Mouse (Mus musculus): Measurements from ENCODE around the gene Fgfr2. TPM values are rescaled to one million over a fixed set of nuclear protein-coding genes. Genes with fewer than 3 reads are reported as not detected.

Fgfr2 gene
- total RNA-seq, 2 experiments from 2014 or later: 2.1 to 3.9 TPM

GRCm38 (mm10) chr7:130743239-130744025 is 2379.7 kb downstream of the Fgfr2 start:
- intact Hi-C loops (cut with DNase I): no loop called here
- DNase-seq: no peak

DNA sequence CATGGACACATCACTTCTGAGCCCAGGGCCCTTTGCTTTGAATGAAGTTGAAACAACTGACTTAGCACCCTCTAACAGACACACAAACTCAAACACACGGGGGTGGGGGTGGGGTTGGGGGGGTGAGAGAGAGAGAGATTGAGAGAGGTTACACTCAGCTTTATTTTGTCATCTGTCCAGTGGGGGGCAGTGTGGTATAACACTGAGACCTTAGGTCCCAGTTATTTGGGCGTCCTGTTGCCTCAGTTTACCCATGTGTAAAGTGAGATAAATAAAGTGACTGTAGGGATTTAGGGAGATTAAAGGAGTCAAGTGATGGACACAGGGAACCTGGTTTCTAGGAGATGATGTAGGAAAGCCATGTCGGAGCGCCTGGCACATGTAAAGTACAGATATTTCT is 2382.1 kb downstream of the Fgfr2 start:
- DNase-seq: no peak
- intact Hi-C loops (cut with DNase I): no loop called here

DNA sequence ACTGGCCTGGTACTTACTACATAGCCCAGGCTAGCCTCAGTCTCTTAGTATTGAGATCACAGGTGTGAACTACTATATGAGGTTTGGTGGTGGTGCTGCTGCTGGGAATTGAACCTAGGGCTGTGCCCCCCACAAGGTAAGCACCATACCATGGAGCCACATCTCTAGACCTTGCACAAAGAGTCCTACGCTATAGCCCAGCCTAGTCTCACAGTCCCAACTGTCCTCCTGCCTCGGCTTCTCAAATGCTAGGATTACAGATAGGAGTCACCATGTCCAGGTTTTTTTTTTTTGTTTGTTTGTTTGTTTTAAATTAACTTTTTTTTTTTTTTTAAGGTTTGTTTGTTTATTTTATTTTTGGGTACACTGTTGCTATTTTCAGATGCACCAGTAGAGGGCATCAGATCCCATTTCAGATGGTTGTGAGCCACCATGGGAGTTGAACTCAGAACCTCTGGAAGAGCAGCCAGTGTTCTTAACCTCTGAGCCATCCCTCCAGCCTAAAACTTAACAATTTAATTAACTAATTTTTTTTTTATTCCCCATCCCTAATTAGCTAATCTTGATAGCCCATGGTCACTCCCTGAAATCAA is 2388.9 kb downstream of the Fgfr2 start:
- DNase-seq: no peak
- intact Hi-C loops (cut with DNase I): no loop called here

DNA sequence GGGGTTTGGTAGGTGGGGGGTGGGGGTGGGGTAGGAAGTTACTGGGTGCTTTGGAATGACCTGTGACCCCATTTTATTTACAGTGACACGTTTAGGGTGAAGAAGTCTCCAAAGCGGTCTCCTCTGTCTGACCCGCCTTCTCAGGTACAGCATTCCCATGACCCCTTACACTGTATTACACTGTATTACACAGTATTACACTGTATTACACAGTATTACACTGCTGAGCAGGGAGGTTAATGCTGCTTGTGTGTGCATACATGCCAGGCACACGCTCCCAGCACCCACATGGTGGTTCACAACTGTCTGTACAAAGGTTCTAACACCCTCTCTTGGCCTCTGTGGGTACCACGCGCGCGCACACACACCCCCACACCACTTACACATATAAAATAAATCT is 2389.7 kb downstream of the Fgfr2 start:
- DNase-seq: no peak

DNA sequence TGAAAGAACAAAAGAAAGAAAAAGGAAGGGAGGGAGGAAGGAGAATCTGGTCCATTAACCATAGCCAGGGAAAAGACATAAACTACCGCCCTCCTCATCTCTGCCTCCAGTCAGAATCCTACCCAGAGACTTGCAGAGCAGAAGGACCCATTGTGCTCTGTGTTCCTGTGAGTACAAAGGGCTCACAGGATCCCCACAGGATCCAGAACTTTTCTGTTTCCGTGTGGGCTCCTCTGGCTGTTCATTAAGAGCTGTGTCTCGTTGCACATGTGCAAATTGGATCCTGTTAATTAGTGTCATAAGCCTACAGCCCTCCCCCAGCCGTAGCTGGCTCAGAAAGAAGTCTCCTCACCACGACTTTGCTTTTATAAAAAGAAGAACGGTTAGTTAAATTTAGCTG is 2390.2 kb downstream of the Fgfr2 start:
- intact Hi-C loops (cut with DNase I): no loop called here
- no peak for DNase-seq

More for the DNA sequence above, 2389.7 kb downstream of the Fgfr2 start:
- intact Hi-C loops (cut with DNase I): no loop called here

GRCm38 (mm10) chr7:130731792-130732191 is 2391.4 kb downstream of the Fgfr2 start:
- DNase-seq: no peak
- intact Hi-C loops (cut with DNase I): no loop called here

GRCm38 (mm10) chr7:130727560-130727959 is 2395.6 kb downstream of the Fgfr2 start:
- intact Hi-C loops (cut with DNase I): loop anchor here (5.0 kb wide), 1 partner anchor 35 kb away; no protein-coding TSS in a partner anchor
- DNase-seq: no peak

DNA sequence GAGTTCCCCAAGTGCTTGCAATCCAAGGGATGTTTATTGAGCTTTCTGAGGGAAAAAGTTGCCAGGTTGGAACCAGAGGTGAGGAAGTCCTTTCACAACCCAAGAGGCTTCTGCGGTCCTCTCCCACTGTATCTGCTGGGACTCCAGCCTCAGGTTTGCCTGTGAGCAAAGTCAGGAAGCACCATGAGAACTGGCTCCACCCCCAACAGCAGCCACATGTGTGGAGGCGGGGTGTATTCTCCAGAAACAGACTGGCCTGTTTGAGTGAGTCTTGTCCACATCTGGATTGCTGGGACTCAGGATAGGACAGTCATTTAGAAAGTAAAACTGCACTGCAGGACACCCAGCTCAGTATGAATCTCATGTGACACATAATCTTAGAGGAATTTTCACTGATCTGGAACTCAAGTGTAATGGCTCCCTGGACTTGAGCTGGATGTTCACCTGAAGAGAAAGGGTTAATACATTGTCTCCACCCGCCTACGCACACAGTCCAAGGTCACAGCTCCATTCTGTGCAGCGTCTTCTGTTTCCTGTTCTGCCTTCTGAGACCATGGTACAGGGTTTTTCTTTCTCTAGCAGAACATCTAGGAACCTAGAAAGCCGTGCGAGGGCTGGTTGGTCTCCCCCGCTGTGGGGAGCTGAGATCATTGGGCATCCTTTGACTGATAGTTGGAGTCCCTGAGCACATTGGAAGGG is 2396.3 kb downstream of the Fgfr2 start:
- intact Hi-C loops (cut with DNase I): loop anchor here (5.0 kb wide), 1 partner anchor 35 kb away; no protein-coding TSS in a partner anchor
- peak; percentile 27 to 32 for DNase-seq

- no peak for DNase-seq
These were observed 2397.0 kb downstream of the Fgfr2 start for GRCm38 (mm10) chr7:130726185-130726584.

GRCm38 (mm10) chr7:130720646-130721335 is 2402.4 kb downstream of the Fgfr2 start:
- intact Hi-C loops (cut with DNase I): no loop called here

More at GRCm38 (mm10) chr7:130726185-130726584, 2397.0 kb downstream of the Fgfr2 start:
- intact Hi-C loops (cut with DNase I): loop anchor here (5.0 kb wide), 1 partner anchor 34 kb away; no protein-coding TSS in a partner anchor

DNA sequence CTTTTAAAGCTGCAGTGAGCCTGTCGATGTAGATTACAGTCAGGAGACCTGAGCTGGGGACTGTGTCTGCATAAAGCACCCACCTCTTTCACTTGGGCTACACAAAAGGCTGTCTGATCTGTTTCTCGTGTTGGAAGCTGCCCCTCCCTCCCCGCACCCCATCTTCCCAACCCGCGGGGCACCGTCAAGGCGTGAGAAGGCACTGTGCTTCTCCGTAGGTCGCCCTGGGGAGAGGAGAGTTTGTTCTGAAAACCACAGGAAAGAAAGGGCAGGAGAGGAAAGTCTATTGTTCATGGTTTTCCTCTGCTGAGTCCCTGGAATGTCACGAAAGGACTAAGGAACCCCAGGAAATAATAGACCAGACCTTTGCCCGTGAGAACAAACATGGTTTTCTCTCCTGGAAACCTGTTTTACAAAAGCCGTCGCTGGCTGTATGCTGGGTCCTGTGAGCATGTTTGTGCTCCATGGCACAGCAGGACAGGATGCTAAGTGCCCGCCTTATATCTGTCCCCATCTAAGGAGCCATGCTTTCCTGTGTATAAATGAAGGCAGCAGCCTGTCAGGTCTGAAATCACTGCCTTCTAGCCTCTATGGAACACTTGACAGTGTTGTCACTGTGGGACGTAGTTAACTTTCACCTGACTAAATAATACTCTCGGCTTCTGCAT is 2403.1 kb downstream of the Fgfr2 start:
- intact Hi-C loops (cut with DNase I): no loop called here
- no peak for DNase-seq

More at GRCm38 (mm10) chr7:130720646-130721335, 2402.4 kb downstream of the Fgfr2 start:
- DNase-seq: no peak

- intact Hi-C loops (cut with DNase I): no loop called here
- DNase-seq: no peak
These were observed 2406.2 kb downstream of the Fgfr2 start for GRCm38 (mm10) chr7:130716989-130717388.

- no peak for DNase-seq
- intact Hi-C loops (cut with DNase I): no loop called here
These were observed 2406.8 kb downstream of the Fgfr2 start for GRCm38 (mm10) chr7:130716341-130716740.

- DNase-seq: no peak
These were observed 2407.7 kb downstream of the Fgfr2 start for GRCm38 (mm10) chr7:130715467-130715866.

GRCm38 (mm10) chr7:130713319-130713718 is 2409.8 kb downstream of the Fgfr2 start:
- intact Hi-C loops (cut with DNase I): no loop called here
- no peak for DNase-seq

More at GRCm38 (mm10) chr7:130715467-130715866, 2407.7 kb downstream of the Fgfr2 start:
- intact Hi-C loops (cut with DNase I): no loop called here

- intact Hi-C loops (cut with DNase I): no loop called here
- no peak for DNase-seq
These were observed 2411.3 kb downstream of the Fgfr2 start for GRCm38 (mm10) chr7:130711851-130712250.

DNA sequence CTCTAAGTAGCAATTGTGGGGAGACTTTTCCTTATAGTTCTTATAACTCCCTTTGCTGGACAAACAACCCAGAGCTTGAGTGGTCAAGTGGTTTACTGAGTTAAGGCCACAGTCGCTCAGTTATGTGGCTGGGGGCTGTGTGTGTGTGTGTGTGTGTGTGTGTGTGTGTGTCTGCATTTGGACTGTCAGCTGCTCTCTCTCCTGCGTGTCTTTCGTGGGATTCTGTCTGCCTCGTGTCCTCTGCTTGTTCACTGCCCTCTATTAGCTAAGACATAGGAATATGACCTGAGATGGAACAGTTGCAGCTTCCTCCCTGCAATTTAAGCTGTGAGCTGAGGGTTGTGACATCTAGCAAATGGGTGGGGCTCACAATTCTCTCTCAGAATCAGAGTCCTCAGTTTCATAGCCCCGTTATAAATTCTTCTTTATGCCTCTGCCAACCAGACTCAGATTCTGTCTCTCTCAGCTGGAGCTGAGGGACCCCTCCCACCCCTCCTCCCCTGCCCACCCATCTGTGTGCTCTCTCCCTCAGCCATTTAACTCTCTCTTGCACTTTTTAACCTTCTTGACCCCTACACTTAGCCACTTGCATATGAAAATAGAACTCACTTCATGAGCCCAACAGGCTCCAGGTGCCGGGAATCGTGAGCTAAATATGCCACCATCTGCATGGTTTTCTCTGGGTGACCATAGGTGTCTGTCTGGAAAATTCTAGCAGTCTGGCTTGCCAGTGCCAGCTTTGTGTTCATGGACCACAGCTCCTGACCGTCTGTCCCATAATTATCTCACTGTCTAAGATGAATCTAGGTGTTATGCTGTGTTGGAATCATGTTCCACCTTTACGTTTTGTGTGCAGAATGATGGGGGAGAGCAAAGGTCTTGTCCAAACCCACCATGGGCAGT is 2413.5 kb downstream of the Fgfr2 start:
- intact Hi-C loops (cut with DNase I): no loop called here
- DNase-seq: no peak

GRCm38 (mm10) chr7:130708940-130709339 is 2414.2 kb downstream of the Fgfr2 start:
- no peak for DNase-seq
- intact Hi-C loops (cut with DNase I): no loop called here

DNA sequence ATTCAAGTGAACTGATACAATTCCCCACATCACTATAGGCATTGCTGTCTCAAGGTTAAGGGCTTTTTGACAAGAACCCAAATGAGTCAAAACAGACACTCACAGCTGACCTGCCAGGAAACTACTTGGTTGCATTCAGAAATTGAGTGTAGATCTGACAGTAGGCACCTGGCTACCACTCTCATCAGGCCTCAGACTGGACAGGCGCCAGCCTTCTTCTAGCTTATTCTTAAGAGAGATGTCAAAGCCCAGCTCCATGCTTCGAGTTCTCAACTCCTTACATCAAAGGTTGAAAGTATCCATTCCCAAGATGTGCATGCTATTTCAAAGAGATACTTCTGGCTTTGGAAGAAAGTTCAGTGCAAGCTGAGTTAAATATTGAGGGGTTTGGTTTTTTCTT is 2417.9 kb downstream of the Fgfr2 start:
- intact Hi-C loops (cut with DNase I): no loop called here
- DNase-seq: no peak

All from heart, postnatal 14 days (tissue).